Mouse (Mus musculus) cortical plate, adult 2 months (tissue): ENCODE measurements around the gene Per2.

Source experiments
- CTCF ChIP-seq: fragments of 200-500 bp; IDR thresholded peaks from 2 replicates; pipeline ENCODE4 v1.5.1; 2011; ENCODE audit warnings: mild to moderate bottlenecking, control low read depth, low read length; ENCODE audit not compliant: insufficient read depth; ENCODE audit errors: extremely low read depth
- POLR2A ChIP-seq: fragments of 200-500 bp; IDR thresholded peaks from 2 replicates; pipeline ENCODE4 v1.6.1; 2011; ENCODE audit warnings: mild to moderate bottlenecking, low read length, control low read depth; ENCODE audit not compliant: insufficient read depth; ENCODE audit errors: extremely low read depth

- TF ChIP-seq CTCF (no peak), POLR2A (no peak)
These were observed 44.2 kb downstream of the Per2 start for GRCm38 (mm10) chr1:91414903-91415302.
